Mouse (Mus musculus): Measurements from ENCODE around the gene Rft1.
"Not testable (repeated sequence)": the region's sequence is repeated elsewhere in the genome, so short reads cannot be mapped to it uniquely, and the experiment has no call there.

The Rft1 gene

DNA sequence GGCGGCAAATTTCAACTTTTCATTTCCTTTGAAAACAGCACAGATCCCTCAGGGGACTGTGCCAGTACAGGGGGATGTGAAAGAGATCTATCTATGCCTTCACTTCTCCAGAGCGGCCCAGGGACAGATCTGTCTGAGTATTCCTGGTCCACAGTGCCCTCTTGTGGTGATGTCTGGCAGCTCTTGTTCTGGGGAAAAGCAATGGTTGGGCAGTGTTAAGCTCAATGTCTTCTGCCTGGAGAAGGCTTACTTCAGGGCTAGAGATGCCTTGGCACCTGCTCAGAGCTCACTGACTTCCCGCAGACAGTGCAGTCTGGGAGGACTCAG is 17.8 kb downstream of the Rft1 start:
- DNase-seq (ENCODE audit: low read depth, low spot score): peak; percentile 69

DNA sequence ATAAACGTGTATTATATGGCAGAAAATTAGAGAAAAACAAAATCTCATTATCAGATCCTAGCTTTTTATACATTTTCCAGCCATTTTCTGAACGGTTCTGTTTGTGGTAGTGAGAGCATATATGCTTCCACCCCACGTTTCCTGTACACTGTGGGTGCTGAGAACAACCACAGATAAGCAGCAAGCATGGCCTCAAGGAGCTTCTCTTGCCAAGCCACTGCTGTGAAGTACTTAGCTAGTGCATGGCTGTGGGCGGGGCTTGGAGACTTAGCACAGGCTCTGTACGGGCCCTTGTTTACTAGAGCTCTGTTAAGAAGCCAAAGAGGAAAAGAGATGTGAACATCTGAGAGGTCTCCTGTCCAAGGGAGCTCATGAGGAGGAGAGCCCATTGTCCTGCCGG is 20.8 kb downstream of the Rft1 start:
- no peak for DNase-seq (ENCODE audit: low read depth, low spot score)

DNA sequence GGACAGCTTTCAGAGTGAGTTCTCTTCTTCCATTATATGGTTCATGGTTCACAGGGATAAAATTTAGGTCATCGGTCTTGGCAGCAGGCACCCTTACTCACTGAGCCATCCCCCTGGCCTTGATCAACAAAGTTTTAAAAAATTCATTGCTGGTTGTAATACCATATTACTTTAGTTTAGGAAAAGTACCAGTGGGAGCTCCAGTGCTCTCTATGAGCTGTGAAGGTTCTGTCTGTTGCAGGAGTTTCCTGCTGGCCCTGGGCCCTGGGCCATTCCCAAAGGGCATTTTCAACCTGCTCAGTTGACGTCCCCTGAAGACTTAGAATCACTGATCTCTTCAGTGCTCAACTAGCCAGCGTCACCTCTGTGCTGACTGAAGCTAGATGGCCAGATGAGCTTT is 28.0 kb downstream of the Rft1 start:
- DNase-seq (ENCODE audit: low read depth, low spot score): no peak

DNA sequence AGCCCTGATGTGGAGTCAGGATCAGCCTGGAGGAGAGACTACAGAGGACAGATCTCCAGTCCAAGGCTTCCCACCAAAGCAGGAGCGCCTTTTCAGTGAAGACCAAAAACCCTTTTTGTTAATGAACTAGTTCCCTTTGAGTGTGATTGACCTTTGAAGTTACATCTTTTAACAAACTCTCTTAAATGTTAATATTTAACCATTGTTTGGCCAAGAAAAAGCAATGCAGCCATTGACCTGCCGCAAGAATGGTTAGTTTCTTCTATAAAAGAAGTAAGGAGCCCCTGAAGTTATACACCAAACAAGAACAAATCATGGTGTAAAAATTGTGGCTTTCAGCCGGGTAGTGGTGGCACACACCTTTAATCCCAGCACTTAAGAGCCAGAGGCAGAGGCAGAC is 36.5 kb downstream of the Rft1 start:
- DNase-seq (ENCODE audit: low read depth, low spot score): no peak

DNA sequence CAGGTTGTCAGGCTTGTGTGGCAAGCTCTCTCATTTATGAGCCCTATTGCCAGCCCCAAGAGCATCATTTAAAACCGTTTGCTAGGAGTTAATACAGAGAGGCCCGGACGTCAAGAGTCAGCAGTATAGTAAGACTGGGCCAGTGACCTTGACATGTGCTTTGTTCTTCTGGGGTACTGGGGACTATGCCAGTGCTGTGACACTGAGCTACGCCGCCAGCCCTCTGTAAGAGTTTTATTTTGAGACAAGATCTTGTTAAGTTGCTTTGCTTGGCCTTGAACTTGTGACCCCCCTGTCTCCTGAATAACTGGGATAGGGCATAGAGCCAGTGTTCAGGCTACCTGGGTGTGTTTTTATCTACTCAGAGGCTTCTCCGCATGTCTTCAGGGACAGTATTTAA is 38.3 kb downstream of the Rft1 start:
- DNase-seq (ENCODE audit: low read depth, low spot score): no peak

DNA sequence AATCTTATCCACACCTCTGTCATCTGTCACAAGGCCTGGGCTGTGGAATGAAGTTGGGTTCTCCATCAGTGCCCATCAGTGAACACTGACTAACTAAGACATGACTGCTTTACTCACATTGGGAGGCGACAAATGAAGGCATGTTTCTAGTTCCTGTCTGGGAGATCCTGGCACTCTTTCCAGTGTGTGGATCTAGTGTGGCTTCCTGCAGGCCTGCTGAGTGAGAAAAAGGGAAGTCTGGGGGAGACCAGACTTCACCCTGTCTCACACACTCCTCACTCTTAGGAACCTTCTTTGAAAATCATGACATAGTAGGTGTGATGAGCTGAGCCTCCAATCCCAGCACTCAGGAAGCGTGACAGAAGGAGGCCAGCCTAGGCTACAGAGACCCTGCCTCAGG is 40.6 kb downstream of the Rft1 start:
- no peak for DNase-seq (ENCODE audit: low read depth, low spot score)

DNA sequence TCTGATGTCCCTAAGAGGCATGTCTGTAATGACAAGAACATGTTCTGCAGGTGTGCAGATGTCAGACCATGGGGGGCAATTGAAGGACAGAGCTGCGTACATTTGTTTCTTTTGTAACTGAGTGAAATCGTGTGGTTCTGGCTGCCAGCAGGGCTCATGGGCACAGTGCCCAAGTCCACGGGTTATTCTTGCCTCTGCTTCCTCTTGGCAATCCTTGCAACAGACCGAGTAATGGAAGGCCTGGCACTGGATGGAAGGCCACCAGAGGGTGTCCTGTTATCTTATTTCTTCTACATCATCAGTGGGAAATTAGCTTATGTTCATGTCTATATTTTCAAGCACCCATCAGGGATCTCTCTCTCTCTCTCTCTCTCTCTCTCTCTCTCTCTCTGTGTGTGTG is 41.4 kb downstream of the Rft1 start:
- DNase-seq (ENCODE audit: low read depth, low spot score): no peak

DNA sequence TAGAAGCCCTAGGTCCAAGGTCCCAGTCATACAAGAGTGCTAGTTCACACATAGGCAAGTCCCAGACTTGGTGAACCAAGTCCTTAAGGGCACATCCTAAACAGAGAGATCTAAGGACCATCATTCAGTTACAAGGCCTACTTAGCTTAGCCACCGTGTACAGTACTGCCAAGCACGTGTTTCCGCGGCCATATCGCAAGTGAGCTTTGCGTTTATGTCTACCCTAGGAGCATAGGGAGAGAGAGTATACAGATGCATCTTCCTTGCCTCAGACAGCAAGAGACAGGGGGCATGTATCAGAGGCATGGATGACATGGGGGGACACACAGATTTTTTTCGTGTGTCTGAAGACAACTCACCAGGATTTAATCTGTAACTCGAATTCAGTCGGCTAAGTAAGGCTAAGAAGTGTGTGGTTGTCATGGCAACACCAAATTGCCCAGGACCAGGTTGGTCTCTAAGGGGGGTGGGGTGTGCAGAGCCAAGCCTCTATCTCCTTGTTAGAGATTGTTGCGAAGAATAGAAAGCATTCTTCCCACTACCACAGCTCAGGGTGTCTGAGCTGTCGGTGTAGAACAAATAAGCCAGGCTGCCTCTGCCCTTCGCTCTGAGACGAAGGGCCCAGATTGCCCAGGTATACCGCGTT is 43.4 kb downstream of the Rft1 start:
- no peak for DNase-seq (ENCODE audit: low read depth, low spot score)

DNA sequence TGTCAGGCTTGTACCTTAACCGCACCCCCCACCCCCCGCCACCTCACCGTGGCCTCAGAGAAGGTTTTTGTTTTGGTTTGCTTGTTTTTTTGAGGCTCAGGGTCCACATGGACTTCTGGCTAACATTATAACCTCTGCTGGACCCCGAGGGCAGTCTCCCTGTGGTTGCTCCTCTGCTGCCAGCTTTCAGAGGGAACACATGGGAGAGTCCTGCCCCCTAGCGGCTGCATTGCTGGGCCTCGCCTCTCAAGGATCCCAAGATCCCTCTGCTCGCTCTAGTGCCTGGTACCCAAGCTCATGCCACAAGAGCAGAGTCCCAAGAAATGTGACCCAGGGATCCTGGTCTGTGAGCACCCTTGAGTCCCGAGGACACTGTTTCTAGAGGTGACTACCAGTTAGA is 45.5 kb downstream of the Rft1 start:
- no peak for DNase-seq (ENCODE audit: low read depth, low spot score)

DNA sequence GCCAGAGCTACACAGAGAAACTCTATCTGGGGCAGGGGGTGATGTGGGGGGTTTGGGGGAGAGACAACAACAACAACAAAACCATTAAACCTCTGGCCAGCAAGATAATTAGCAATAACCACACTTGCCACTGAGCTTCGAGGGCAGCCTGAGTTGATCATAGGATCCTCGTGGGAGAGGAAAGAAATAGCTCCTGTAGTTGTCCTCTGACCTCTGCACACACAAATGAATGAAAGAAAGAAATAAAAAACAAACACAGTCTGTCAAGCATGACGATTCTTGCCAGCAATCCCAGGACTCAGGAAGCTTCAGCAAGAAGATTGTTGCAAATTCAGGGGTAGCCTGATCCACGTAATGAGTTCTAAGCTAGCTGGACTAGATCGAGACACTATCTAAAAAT is 48.4 kb downstream of the Rft1 start:
- DNase-seq (ENCODE audit: low read depth, low spot score): no peak

DNA sequence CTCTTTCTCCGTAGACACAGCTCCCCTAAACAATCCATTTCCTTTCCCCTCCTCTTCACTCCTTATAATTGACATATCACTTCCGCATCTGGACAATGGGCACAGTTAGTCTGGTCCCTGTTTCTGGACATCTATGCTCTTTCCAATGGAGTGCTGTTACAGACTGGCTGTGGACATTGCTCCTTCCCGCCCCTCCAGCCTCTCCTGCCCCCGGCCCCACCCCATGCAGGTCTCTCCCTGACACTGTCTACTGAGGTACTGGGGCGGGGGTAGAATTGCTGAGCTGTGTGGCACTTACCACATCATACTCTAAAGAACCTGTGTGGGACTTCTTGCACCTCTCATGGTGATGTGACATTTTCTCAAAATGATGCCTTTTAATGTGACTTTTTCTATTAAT is 48.9 kb downstream of the Rft1 start:
- DNase-seq (ENCODE audit: low read depth, low spot score): no peak

DNA sequence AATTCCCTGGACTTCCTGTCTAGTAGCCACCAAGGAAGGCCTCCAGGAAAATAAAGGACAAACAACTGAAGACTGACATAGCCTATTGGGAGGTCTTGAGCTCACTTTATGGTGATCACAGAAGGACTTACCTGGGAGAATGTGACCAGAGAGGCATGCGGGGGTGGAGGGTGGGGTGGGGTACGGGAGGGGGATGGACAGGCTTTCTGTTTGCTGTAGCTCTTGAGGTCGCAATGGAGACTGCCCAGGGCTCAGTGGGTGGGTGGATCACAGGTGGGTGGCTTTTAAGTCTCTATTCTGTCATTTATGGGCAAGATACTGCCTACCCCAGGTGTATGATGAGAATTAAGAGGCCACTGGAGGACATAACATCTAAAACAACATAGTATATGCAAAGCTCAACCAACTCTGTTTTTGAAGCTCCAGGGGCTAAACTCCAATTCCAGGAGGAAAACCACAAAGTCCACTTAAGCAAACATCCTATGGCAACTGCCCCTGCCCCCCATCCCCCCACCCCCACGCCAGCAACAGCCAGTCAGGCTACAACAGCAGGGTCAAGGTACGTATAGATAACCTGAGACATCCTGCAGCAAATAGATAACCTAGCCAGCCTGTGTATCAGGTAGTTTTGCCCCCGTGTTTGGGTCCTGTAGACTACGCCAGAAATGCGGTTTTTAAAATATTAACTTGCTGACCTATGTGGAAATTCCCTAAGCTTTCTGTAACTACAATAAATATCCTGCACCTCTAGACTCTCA is 50.1 kb downstream of the Rft1 start:
- DNase-seq (ENCODE audit: low read depth, low spot score): no peak

DNA sequence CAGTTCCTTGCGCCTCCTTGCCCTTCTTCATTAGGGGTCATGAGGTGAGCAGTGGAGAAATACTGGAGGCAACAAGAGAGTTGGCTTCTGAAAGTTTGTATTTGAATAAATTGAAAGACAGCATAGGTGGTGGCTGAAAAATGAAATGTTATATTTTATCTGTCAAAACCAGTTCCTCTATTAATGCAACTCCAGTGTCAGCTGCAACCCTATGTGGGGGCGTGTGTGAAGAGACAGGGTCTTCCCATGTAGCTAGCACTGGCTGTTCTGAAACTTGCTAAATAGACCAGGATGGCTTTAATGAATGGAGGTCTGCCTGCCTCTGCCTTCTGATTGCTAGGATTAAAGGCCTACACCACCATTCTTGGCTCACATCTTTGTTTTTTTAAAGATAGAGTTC is 57.7 kb downstream of the Rft1 start:
- DNase-seq (ENCODE audit: low read depth, low spot score): no peak

DNA sequence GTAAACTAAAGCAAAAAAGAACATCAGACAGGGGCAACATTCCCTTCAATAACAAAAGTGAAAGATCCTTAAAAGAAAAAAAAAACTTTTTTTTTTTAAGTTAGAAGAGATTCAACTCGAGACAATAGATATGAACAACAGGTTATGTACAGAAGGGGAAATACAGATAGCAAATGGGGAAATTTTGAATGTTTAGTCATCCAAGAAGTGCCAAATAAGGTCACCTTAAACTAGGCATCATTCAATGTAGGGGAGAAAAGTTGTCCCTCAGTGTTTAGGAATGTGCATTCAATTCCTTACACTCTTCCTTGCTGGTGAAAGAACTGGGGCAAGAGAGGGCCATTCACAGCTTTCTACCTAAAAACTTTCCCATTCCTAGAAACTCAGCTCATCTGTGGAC is 59.6 kb downstream of the Rft1 start:
- DNase-seq (ENCODE audit: low read depth, low spot score): no peak

DNA sequence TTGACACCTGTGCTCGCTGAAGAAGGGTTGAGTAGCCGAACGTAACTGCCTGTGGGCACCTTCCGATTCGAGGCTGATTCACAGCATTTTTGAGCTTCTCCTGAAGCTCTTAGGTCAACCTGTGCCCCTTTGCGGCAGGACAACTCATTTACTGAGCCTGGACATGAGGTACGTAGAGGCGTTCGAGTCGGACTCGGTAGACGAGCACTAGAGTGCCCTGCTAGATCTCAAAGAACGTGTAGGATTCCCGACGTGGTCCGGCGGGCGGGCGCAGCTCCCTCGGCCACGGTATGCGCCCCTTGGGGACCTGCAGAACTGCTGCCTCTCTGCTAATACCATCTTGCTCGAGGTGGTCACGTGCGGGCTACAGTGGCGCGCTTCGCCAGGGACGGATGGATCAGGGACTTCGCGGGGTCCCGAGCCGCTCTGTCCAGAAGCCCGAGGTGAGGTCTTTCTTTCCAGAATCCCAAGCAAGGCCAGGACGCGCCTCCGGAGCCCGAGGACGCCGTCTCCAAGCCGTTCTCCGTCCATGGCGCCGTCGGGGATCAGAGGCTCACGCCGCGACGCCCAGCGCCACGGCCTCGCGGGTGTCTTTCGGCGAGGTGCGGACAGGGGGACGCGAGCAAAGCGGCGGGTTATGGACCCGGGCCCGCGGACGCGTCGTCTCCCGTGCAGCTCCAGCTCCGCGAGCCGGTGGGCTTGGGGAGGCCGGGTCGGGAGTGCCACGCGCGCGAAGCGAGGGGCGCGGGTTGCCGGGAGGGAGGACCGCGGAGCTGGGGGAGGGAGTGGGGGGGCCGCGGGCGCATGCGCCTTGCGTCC is 60.8 kb downstream of the Rft1 start, which contains the start of gene Sfmbt1:
TSS of gene Sfmbt1 (plus strand) at position 51 of the 819 bp plus-strand sequence.
- peak; percentile 74 for DNase-seq (ENCODE audit: low read depth, low spot score)

DNA sequence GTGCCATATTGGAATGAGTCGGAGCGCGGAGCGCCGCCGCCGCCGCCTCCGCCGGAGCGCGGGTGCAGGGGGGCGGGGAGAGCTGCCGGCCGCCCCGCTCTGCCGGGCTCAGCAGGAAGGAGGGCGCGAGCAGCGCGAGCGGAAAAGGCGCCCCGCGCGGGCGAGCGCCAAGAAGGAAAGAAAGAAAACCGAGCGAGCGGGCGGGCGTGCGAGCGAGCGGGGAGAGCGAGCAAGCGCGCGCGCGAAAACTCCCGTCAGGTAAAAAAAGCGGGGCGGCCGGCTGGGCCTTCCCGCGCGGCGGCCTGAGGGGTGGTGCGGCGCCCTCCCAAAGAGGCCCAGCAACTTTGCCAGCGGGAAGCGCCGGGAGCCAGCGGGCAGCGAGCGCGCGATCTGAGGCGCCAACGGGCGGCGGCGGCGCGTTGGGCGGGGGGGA is 61.5 kb downstream of the Rft1 start:
- DNase-seq (ENCODE audit: low read depth, low spot score): peak; percentile 54

DNA sequence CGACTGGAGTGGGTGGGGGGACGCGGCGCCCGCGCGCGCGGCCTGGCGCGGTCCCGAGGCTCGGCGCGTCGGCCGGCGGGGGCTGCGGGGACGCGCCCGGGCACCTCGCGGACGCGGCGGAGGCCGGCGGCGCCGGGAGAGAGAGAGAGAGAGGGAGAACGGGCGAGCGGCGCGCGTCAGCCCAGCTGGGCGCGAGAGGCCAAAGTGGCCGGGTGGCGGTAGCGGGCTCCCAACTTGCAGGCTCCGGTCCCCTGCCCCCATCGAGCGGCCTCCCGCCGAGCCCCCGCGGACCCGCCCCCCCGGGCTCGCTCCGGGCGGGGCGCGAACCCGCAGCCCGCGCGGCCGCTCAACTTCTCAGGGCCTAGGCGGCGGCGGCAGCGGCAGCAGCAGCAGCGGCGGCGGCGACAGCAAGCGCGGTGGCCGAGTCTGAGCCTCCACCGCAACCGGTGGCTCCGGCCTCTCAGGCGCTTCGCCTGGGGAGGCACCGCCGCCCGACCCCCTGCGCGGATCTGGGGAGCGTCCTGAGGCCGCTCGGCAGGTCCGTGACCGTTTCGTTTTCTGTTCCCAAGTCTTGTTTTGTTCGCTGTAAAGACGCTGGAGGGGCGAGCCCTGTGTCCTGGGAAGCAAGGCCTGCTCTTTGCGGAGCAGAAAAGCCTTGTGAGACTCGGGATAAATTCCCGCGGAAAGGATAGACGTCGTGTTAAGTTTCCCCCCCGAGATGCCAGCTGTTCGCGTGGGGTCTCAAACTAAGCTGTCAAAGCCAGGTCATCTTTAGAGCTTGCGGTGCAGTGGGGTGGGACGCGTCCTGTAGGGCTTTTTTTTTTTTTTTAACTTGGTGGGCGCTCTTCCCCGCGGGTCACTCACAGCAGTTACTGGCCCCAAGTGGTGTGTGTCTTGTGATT is 62.1 kb downstream of the Rft1 start:
- peak; percentile 3 for DNase-seq (ENCODE audit: low read depth, low spot score)

DNA sequence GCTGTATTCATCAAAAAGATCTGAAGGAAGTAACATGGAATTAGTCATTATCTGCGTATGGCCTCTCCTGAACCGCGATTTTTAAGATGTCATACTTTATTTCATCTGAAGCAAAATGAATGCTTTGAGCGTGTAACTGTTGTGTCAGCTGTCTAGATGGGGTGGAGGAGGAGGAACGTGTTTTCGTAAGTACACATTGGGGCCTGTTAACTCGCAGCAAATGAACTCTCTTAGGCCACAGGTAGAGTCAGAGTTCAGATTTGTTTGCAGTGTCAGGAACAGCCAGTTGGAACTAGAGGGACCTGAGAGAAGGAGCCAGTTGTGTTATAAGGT is 62.8 kb downstream of the Rft1 start:
- DNase-seq (ENCODE audit: low read depth, low spot score): peak; percentile 9

DNA sequence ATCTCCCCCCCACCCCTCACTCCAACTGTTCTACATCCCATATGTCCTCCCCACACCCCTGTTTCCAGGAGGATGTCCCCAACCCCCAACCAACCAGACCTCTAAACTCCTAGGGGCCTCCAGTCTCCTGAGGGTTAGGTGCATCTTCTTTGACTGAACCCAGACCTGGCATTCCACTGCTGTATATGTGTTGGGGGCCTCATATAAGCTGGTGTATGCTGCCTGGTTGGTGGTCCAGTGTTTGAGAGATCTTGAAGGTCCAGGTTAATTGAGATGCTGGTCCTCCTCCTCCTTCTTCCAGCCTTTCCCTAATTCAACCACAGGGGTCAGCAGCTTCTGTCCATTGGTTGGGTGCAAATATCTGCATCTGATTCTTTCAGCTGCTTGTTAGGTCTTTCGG is 64.5 kb downstream of the Rft1 start:
- DNase-seq (ENCODE audit: low read depth, low spot score): not testable (repeated sequence)

DNA sequence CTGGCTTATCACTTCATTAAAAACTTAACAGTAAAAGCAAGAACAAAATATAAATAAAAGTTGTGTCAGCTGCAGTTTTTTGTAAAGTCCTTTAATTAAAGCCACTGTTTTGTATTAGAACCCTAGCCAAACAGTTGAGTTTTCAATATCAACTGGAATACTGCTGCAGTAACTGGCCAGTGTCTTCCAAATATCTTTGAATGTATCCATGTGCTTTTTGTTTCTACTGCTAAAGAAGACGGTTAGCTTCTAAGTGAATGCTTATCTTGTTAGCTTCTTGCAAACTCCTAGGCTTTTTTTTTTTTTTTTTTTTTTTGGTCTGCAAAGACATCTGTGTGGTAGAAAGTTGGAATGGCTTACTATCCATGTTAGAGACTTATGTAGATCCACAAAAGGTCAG is 65.4 kb downstream of the Rft1 start:
- DNase-seq (ENCODE audit: low read depth, low spot score): no peak

DNA sequence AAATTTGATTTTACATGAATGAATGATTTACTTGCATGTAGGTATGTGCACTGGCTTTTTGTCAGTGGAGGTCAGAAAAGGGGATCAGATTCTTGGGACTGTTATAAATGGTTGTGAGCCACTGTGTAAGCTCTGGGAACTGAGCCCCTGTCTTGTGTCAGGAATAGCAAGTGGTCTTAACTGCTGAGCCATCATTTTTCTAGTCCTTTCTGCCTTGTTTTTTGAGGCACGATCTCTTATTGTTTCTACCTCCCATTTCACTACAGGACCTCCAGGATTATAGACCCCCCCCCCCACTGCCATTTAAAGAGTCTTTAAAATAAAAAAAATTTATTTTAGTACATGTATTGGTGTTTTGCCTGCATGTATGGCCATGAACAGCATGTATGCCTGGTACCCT is 67.7 kb downstream of the Rft1 start:
- no peak for DNase-seq (ENCODE audit: low read depth, low spot score)

DNA sequence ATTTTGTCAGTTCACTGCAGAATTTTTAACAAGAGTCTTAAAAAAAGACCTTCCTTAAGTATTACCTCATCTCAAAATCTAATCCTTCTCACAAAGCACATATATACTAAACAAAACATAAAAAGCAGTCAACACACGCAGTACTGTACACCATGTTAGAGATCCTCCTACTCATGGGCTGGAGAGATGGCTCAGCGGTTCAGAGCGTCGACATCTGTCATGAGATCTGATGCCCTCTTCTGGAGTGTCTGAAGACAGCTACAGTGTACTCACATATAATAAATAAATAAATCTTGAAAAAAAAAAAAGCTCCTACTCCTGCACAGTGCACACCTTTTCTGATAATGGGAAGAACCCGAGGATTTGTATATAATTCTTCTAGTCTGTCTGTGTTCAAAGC is 68.2 kb downstream of the Rft1 start:
- DNase-seq (ENCODE audit: low read depth, low spot score): no peak
